9 mouse cellular contexts compared by ENCODE assay signal in genomic region chr10:46057362-46058198, GRCm38 (mm10).
DNase-seq lines count a peak whose midpoint lies in the region; ATAC-seq and TF ChIP-seq lines count a peak whose summit lies in the region.
"Had no signal": no experiment of that assay in that cellular context is flagged by ENCODE, and none has a peak within 500 bp of the region (broad histone marks: within the 10 kb centered on the region; RNA-seq: fewer than 3 reads in every experiment).

No protein-coding gene starts in this region.

- 34% methylated on average over 14 of the region's 14 CpGs for WGBS in lung, adult 2 months
- WGBS in embryonic facial prominence, embryonic 11.5 days, result 34% methylated on average over 14 of the region's 14 CpGs
- 30% methylated on average over 14 of the region's 14 CpGs for WGBS in limb, embryonic 14.5 days

- H3K4me1 ChIP-seq in lung, adult 2 months (ENCODE audit: control insufficient read depth, insufficient read depth, low read length), result no peaks in the 10 kb centered on the region
- H3K4me1 ChIP-seq in embryonic facial prominence, embryonic 11.5 days (ENCODE audit: control insufficient read depth, insufficient read depth, low read length), result no peaks in the 10 kb centered on the region
- no peaks in the 10 kb centered on the region for H3K4me1 ChIP-seq in limb, embryonic 14.5 days (ENCODE audit: control insufficient read depth, insufficient read depth, low read length)

- H3K9me3 ChIP-seq in embryonic facial prominence, embryonic 11.5 days (replicated peaks; ENCODE audit: control insufficient read depth, low read length), result no peaks in the 10 kb centered on the region
- no peaks in the 10 kb centered on the region for H3K9me3 ChIP-seq in limb, embryonic 14.5 days (ENCODE audit: control insufficient read depth, low read length)

- H3K36me3 ChIP-seq in embryonic facial prominence, embryonic 11.5 days (replicated peaks; ENCODE audit: control insufficient read depth, insufficient read depth, low read depth, low read length), result no peaks in the 10 kb centered on the region
- no peaks in the 10 kb centered on the region for H3K36me3 ChIP-seq in limb, embryonic 14.5 days (ENCODE audit: control insufficient read depth, insufficient read depth, low read length)

- DNase-seq in lung, adult 2 months, result no peak
- DNase-seq in lung, adult 18-20 months, result no peak
- peak; percentile 90 for DNase-seq in brain, adult 2 months (ENCODE audit: low read depth, low spot score)
- peak; percentile 89 for DNase-seq in embryonic facial prominence, embryonic 11.5 days (ENCODE audit: low spot score)
- DNase-seq in induced T-regulatory cell, adult 2 months (ENCODE audit: low read depth), result peak; percentile 43
- DNase-seq in limb, embryonic 14.5 days (ENCODE audit: low spot score), result peak; percentile 91
- peak; percentile 60 for DNase-seq in retina, postnatal 7 days (ENCODE audit: low read depth, low spot score)
- no peak for DNase-seq in ovary, adult 18-20 months (ENCODE audit: low spot score)

- H3K27me3 ChIP-seq in embryonic facial prominence, embryonic 11.5 days (ENCODE audit: control insufficient read depth, insufficient read depth, low read length), result no peaks in the 10 kb centered on the region
- no peaks in the 10 kb centered on the region for H3K27me3 ChIP-seq in limb, embryonic 14.5 days (ENCODE audit: control insufficient read depth, insufficient read depth, low read length)

- no peak for ATAC-seq in embryonic facial prominence, embryonic 11.5 days (replicated peaks; ENCODE audit: insufficient number of reproducible peaks, low FRiP score, low TSS enrichment, low read depth)
- no peak; the same call in 1 of the 2 replicates for ATAC-seq in limb, embryonic 14.5 days (ENCODE audit: low FRiP score, low read depth)

- no peak overlapping the region for H3K27ac ChIP-seq in embryonic facial prominence, embryonic 11.5 days (replicated peaks; ENCODE audit: low read depth, low read length)
- no peak overlapping the region for H3K27ac ChIP-seq in limb, embryonic 14.5 days (replicated peaks; ENCODE audit: low read depth, low read length)

- no peak overlapping the region for H3K9ac ChIP-seq in embryonic facial prominence, embryonic 11.5 days (replicated peaks; ENCODE audit: low read length)
- H3K9ac ChIP-seq in limb, embryonic 14.5 days (ENCODE audit: low read depth, low read length, severe bottlenecking), result no peak overlapping the region

- no peak overlapping the region for H3K4me3 ChIP-seq in lung, adult 2 months (replicated peaks; ENCODE audit: extremely low read depth, low read depth, low read length)
- H3K4me3 ChIP-seq in embryonic facial prominence, embryonic 11.5 days (ENCODE audit: low read depth, low read length), result no peak overlapping the region
- H3K4me3 ChIP-seq in limb, embryonic 14.5 days (replicated peaks; ENCODE audit: low read length), result no peak overlapping the region
- H3K4me3 ChIP-seq: erythroblast, embryonic 14.5 days had no signal

- TF ChIP-seq POLR2A in lung, adult 2 months (IDR thresholded peaks at IDR 0.05; ENCODE audit: borderline replicate concordance, extremely low read depth, low read depth, low read length), result no peak
- TF ChIP-seq POLR2A in limb, embryonic 14.5 days (IDR thresholded peaks at IDR 0.05; ENCODE audit: borderline replicate concordance, extremely low read depth, insufficient read depth, insufficient read length), result no peak

- 0 out of 2 replicates have a peak, but pooled peaks have one; percentile 11 for TF ChIP-seq CTCF in lung, adult 2 months (IDR thresholded peaks at IDR 0.05; ENCODE audit: insufficient read depth, low read length)

- no peak overlapping the region for H3K4me2 ChIP-seq in embryonic facial prominence, embryonic 11.5 days (ENCODE audit: low read depth, low read length)
- H3K4me2 ChIP-seq in limb, embryonic 14.5 days (replicated peaks; ENCODE audit: low read depth, low read length, severe bottlenecking), result 0 out of 2 replicates have a peak overlapping the region, but pooled peaks have one; percentile 20

Comparison
In these comparisons a context has a peak if more than half of its experiments do, and no peak if none do; other contexts are left out.
1. DNase-seq: peak in brain, adult 2 months (single experiment), embryonic facial prominence, embryonic 11.5 days (single experiment), induced T-regulatory cell, adult 2 months (single experiment), limb, embryonic 14.5 days (single experiment) and retina, postnatal 7 days (single experiment); none in lung, adult 2 months (single experiment), lung, adult 18-20 months (0 of 2) and ovary, adult 18-20 months (single experiment).